Mouse (Mus musculus) naive thymus-derived CD4-positive, alpha-beta T cell, adult 5 months (primary cell): ENCODE results near the gene Psors1c2. TPM values are rescaled to one million over a fixed set of nuclear protein-coding genes. Genes with fewer than 3 reads are reported as not detected.

Experiments
- polyA plus RNA-seq: library from polyadenylated mRNA; unstranded; fragments of 100-300 nt; shearing (Covaris generic); gene quantifications from one replicate; pipeline ENCODE4 v1.2.1, GENCODE M21; 2017

Psors1c2 gene
- not detected for polyA plus RNA-seq

DNA sequence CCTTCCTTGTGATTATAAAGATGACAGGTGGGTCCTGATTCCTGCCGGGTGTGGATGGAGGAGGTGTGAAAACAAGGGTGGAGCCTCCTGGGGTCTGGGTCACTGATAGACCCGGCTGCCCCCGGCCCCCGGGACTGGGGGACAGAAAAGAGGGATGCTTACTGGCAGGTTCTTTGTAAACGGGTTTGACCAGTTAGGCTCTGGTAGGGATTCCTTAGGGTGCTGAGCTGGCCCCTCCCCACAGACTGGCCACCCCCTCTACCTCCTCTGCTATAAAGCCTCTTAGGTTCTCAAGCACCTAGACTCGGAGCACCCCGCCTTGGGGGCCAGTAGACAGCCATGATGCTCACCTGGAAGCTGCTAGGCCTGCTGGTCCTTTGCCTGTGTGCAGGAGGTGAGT lies at the start of gene Psors1c2:
Gene Psors1c2, plus strand, starts transcription at position 301 of the 400 bp plus-strand sequence.

GRCm38 (mm10) chr17:35505776-35506175 lies 27.2 kb upstream of the Psors1c2 start, which contains the start of gene Pou5f1:
Gene Pou5f1, plus strand, starts transcription at chr17:35506018.

DNA sequence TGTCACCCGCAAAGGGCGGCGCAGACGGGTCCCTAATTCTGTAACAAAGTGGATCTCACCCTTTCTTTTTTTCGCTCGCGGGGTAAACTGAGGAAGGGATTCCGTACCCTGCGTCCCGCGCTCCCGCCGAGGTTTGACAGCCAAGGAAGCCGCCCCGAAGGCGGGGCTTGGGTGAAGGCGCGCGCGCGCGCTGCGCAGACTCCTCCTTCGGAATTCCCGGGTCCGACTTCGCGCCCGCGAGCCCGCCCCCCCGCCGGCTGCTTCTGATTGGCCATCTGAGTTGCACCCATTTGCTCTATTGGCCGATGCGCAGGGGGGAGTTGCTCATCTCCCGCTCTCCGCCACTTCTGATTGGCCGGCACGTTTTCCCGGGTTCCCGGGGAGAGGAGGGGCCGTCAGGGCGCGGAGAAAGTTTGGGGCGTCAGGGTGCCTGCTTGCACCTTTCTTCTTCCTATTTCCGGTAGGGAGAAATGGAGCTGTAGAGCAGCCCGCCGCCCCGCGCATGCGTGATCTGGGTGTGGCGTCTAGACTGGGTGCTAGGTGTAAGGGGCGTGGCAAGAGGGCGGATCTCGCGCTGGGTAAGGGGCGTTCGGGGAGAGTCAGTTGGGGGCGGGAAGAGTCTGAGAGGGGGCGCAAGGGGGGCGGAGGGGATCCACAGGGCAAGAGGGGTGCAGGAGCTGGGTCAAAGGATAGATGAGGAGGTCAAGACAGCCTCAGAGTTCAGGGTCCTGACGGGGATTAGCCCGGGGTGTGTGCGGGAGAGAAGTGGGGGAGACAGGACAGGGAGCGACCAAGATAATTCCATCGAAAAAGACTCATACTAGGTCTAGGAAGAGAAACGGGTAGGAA lies 16.1 kb upstream of the Psors1c2 start, which contains the start of the genes Tcf19 and Cchcr1:
Gene Tcf19, minus strand, starts transcription at position 173 of the 849 bp plus-strand sequence.
Gene Cchcr1, plus strand, starts transcription at position 449 of the 849 bp plus-strand sequence.

DNA sequence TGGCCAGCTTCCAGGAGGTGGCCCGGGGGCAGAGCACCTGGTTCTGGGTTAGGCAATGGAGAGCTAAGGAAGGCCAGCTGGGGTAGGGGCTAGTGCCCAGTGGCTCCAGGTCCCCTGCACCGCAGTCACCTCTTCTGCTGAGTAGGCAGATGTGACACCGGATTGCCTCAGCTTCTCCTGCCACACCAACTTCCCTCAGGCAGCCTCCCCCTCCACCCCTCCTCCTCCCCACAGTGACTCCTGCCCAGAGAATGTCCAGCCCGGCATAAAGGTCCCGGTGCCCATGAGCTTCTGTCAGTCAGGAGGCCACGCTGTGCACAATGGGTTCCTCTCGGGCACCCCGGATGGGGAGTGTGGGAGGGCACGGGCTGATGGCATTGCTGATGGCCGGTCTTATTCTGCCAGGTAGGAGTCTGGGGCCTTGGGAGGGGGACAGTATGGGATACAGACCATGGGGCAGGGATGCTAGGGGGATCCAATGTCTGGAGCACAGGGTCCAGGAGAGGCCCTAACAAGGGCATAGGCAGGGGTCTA lies 18.9 kb downstream of the Psors1c2 start, which contains the start of gene Cdsn:
Gene Cdsn, plus strand, starts transcription at position 248 of the 534 bp plus-strand sequence.

GRCm38 (mm10) chr17:35567150-35567549 lies 34.1 kb downstream of the Psors1c2 start, which contains the start of gene 2300002M23Rik:
Gene 2300002M23Rik, plus strand, starts transcription at chr17:35567450.

Other genes starting within 250 kb of the Psors1c2 start
- not detected for gene H2-Q1, start 212.8 kb upstream of the Psors1c2 start, polyA plus RNA-seq
- gene H2-Q2, start 191.0 kb upstream of the Psors1c2 start, polyA plus RNA-seq = 7.0 TPM
- 50.9 TPM for gene H2-Q4, start 153.6 kb upstream of the Psors1c2 start, polyA plus RNA-seq
- 505 TPM for gene H2-Q6, start 108.4 kb upstream of the Psors1c2 start, polyA plus RNA-seq
- gene H2-Q7, start 94.0 kb upstream of the Psors1c2 start, polyA plus RNA-seq = 1,681 TPM
- gene H2-Q10, start 63.1 kb upstream of the Psors1c2 start, polyA plus RNA-seq = 24.6 TPM
- not detected for gene Pou5f1, start 27.2 kb upstream of the Psors1c2 start, polyA plus RNA-seq
- 8.0 TPM for gene Tcf19, start 16.4 kb upstream of the Psors1c2 start, polyA plus RNA-seq
- 2.9 TPM for gene Cchcr1, start 16.1 kb upstream of the Psors1c2 start, polyA plus RNA-seq
- gene Cdsn, start 18.9 kb downstream of the Psors1c2 start, polyA plus RNA-seq = not detected
- gene 2300002M23Rik, start 34.2 kb downstream of the Psors1c2 start, polyA plus RNA-seq = not detected
- not detected for gene Sfta2, start 68.3 kb downstream of the Psors1c2 start, polyA plus RNA-seq
- gene Gm9573, start 93.4 kb downstream of the Psors1c2 start, polyA plus RNA-seq = not detected
- not detected for gene Mucl3, start 110.5 kb downstream of the Psors1c2 start, polyA plus RNA-seq
- 26.4 TPM for gene Vars2, start 134.4 kb downstream of the Psors1c2 start, polyA plus RNA-seq
- 16.5 TPM for gene Gtf2h4, start 140.5 kb downstream of the Psors1c2 start, polyA plus RNA-seq
- gene Ddr1, start 171.4 kb downstream of the Psors1c2 start, polyA plus RNA-seq = 10.6 TPM